Mouse (Mus musculus) ES-Bruce4 (cell line): Measurements from ENCODE around the gene Tshz2. TPM values are rescaled to one million over a fixed set of nuclear protein-coding genes. Genes with fewer than 3 reads are reported as not detected.

Experiments used
- H3K27ac ChIP-seq: 2 replicates; pipeline ENCODE4 v1.5.1; 2012; ENCODE audit warnings: low read length, inconsistent platforms; ENCODE audit not compliant: insufficient read depth
- H3K27me3 ChIP-seq: 2 replicates; pipeline ENCODE4 v1.6.1; 2012; ENCODE audit warnings: mild to moderate bottlenecking, low read length, inconsistent platforms; ENCODE audit not compliant: control insufficient read depth, poor library complexity, insufficient read depth, severe bottlenecking
- H3K36me3 ChIP-seq: 2 replicates; pipeline ENCODE4 v1.6.1; 2012; ENCODE audit warnings: inconsistent platforms, mild to moderate bottlenecking, low read length, moderate library complexity; ENCODE audit not compliant: control insufficient read depth, poor library complexity, insufficient read depth, severe bottlenecking
- H3K4me1 ChIP-seq: one replicate; pipeline ENCODE4 v1.8.1; 2011; ENCODE audit warnings: low read length; ENCODE audit not compliant: control insufficient read depth, insufficient read depth
- H3K4me3 ChIP-seq: 2 replicates; pipeline ENCODE4 v1.5.1; 2011; ENCODE audit warnings: low read depth, mild to moderate bottlenecking, low read length
- H3K9ac ChIP-seq: 2 replicates; pipeline ENCODE4 v1.6.1; 2012; ENCODE audit warnings: low read depth, mild to moderate bottlenecking, inconsistent platforms; ENCODE audit not compliant: poor library complexity, severe bottlenecking
- H3K9me3 ChIP-seq: replicated peaks from 2 replicates; pipeline ENCODE4 v1.6.1; 2012; ENCODE audit warnings: mild to moderate bottlenecking, low read length, inconsistent platforms; ENCODE audit not compliant: control insufficient read depth, poor library complexity, insufficient read depth, severe bottlenecking
- CTCF ChIP-seq: IDR thresholded peaks from one replicate; pipeline ENCODE4 v1.8.1; 2011; ENCODE audit warnings: low read depth, low read length
- EP300 ChIP-seq: IDR thresholded peaks from 2 replicates; pipeline ENCODE4 v1.6.1; 2011; ENCODE audit warnings: low read depth, low read length; ENCODE audit not compliant: insufficient read depth
- POLR2A ChIP-seq: IDR thresholded peaks from one replicate; pipeline ENCODE4 v1.8.1; 2011; ENCODE audit warnings: low read length; ENCODE audit not compliant: insufficient read depth
- polyA plus RNA-seq: library from polyadenylated mRNA; stranded (reverse); fragments of >200 nt; gene quantifications from 2 replicates; pipeline ENCODE4 v1.2.4, GENCODE M21; 2011; ENCODE audit warnings: low read depth; ENCODE audit not compliant: missing spikeins, insufficient read depth, insufficient read length

Tshz2 gene
- polyA plus RNA-seq, 1 experiment: 0.24 TPM

GRCm38 (mm10) chr2:169589697-169590096, 43.1 kb upstream of the Tshz2 start:
- Histone ChIP-seq H3K36me3 (no peaks in the 10 kb centered on the region), H3K27ac (no peak overlapping the region), H3K27me3 (no peaks in the 10 kb centered on the region), H3K9ac (no peak overlapping the region), H3K9me3 (no peaks in the 10 kb centered on the region), H3K4me1 (peaks cover 3% of the 10 kb centered on the region), H3K4me3 (no peak overlapping the region)
- TF ChIP-seq EP300 (no peak), POLR2A (no peak), CTCF (no peak)

- H3K27me3 ChIP-seq: no peaks in the 10 kb centered on the region
- TF ChIP-seq EP300 (no peak), CTCF (no peak), POLR2A (no peak)
- no peak overlapping the region for H3K9ac ChIP-seq
- peaks cover 3% of the 10 kb centered on the region for H3K4me1 ChIP-seq
- no peaks in the 10 kb centered on the region for H3K9me3 ChIP-seq
- no peak overlapping the region for H3K4me3 ChIP-seq
- H3K36me3 ChIP-seq: no peaks in the 10 kb centered on the region
- no peak overlapping the region for H3K27ac ChIP-seq
Observed at GRCm38 (mm10) chr2:169590412-169590811, 42.4 kb upstream of the Tshz2 start.

GRCm38 (mm10) chr2:169593742-169594141, 39.1 kb upstream of the Tshz2 start:
- peaks cover 3% of the 10 kb centered on the region for H3K4me1 ChIP-seq
- no peak for TF ChIP-seq CTCF
- TF ChIP-seq EP300: no peak
- TF ChIP-seq POLR2A: no peak
- no peaks in the 10 kb centered on the region for H3K9me3 ChIP-seq
- no peaks in the 10 kb centered on the region for H3K36me3 ChIP-seq
- H3K27ac ChIP-seq: no peak overlapping the region
- H3K27me3 ChIP-seq: no peaks in the 10 kb centered on the region
- no peak overlapping the region for H3K4me3 ChIP-seq
- no peak overlapping the region for H3K9ac ChIP-seq

GRCm38 (mm10) chr2:169597357-169597756, 35.5 kb upstream of the Tshz2 start:
- TF ChIP-seq POLR2A (no peak), EP300 (no peak), CTCF (no peak)
- Histone ChIP-seq H3K9ac (no peak overlapping the region), H3K4me3 (no peak overlapping the region), H3K27me3 (no peaks in the 10 kb centered on the region), H3K4me1 (no peaks in the 10 kb centered on the region), H3K27ac (no peak overlapping the region), H3K36me3 (no peaks in the 10 kb centered on the region), H3K9me3 (no peaks in the 10 kb centered on the region)

- Histone ChIP-seq H3K9me3 (no peaks in the 10 kb centered on the region), H3K36me3 (no peaks in the 10 kb centered on the region), H3K27me3 (no peaks in the 10 kb centered on the region), H3K27ac (no peak overlapping the region), H3K4me1 (no peaks in the 10 kb centered on the region), H3K9ac (no peak overlapping the region), H3K4me3 (no peak overlapping the region)
- TF ChIP-seq EP300: no peak
- TF ChIP-seq POLR2A: no peak
- no peak for TF ChIP-seq CTCF
Observed at GRCm38 (mm10) chr2:169597971-169598370, 34.8 kb upstream of the Tshz2 start.

- no peak overlapping the region for H3K27ac ChIP-seq
- H3K4me3 ChIP-seq: no peak overlapping the region
- H3K36me3 ChIP-seq: no peaks in the 10 kb centered on the region
- no peak overlapping the region for H3K9ac ChIP-seq
- TF ChIP-seq POLR2A (no peak), EP300 (no peak), CTCF (no peak)
- H3K4me1 ChIP-seq: no peaks in the 10 kb centered on the region
- H3K9me3 ChIP-seq: no peaks in the 10 kb centered on the region
- no peaks in the 10 kb centered on the region for H3K27me3 ChIP-seq
Observed at GRCm38 (mm10) chr2:169599591-169599990, 33.2 kb upstream of the Tshz2 start.
